Mouse (Mus musculus) frontal cortex, adult (tissue): ENCODE data around the gene Mettl17.
"Not testable (repeated sequence)": the region's sequence is repeated elsewhere in the genome, so short reads cannot be mapped to it uniquely, and the experiment has no call there.

Experiments
- ATAC-seq: cut with Nextera tagmentation; 2 replicates; pipeline ENCODE4 v1.9.2; 2017; ENCODE audit warnings: mild to moderate bottlenecking, moderate library complexity, mixed read lengths; ENCODE audit not compliant: low TSS enrichment

Gene Mettl17

GRCm38 (mm10) chr14:51884598-51885331 lies at the start of gene Mettl17:
Gene Mettl17, plus strand, starts transcription at chr14:51884842.
- peak; percentile 99 for ATAC-seq

DNA sequence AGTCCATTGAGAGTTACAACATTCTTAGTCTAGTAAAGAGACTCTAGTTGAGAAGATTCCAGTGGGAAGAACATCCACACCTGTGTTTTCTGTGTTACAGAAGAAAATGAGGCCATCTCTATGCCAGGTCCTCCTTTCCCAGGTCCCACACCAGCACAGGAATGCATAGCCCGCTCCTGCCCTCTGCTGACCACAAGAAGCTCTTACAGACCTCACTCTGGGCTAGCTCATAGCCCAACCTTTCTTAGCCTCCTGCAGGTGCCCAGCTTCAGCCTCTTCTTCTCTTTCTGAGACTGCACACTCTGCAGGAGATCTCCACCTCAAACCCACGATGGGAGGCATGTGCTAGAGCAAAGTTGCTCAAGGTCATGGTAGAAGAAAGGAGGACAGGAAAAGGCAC lies 46.2 kb upstream of the Mettl17 start:
- ATAC-seq: not testable (repeated sequence)

DNA sequence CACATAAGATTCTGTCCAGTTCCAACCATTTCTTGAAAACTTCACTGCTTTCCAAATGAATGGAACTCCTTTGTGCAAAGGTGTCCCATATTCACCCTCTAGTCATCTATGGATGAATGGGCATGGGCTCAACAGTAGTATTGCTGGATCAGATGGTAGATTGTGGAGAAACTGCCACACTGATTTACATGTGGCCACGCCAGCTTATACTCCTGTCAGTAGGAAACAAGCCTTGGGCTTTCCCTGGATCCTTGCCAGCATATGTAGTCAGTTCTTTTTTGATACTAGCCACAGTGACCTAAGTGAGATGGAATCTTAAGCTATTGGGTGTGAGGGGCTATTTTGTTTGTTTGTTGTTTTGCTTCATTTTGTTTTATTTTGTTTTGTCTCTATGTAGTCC lies 42.4 kb upstream of the Mettl17 start:
- no peak for ATAC-seq

- ATAC-seq: no peak
Measured at GRCm38 (mm10) chr14:51842781-51843180, 41.9 kb upstream of the Mettl17 start.

DNA sequence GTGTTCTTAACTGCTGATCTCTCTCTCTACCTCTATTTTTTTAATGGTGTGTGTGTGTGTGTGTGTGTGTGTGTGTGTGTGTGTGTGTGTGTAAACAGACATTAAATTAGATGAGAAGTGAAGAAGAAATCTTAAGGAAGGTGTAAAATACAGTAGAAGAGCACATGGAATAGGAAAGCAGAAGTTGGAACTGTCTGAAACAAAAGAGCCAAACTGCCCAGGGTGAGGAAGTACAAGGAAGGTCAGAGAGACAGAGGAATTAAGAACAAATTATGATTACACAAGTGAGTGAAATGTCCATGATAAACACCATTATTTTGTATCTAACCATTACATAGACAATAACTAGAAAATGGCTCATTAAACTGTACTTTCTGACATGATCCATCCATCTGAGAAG lies 40.8 kb upstream of the Mettl17 start:
- no peak for ATAC-seq

DNA sequence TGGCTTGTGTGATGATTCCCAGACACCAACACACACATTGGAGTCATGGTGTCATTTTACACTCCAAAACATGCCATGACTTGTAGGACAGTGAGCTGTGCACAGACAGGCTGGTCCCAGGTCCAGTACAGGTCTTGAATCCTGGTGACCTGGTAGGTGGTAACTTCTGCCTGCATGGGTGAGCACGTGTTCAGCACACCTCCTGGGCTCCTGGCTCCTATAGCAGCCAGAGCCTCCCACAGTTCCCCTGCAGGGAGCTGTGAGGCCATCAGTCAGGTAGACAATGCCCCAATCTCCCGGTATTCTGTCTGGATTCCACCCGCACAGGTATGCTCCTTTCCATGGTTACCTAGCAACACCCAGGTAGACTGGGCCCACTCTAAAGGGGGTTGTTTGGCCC lies 38.1 kb upstream of the Mettl17 start:
- ATAC-seq: no peak

GRCm38 (mm10) chr14:51851006-51851405 lies 33.6 kb upstream of the Mettl17 start:
- ATAC-seq: not testable (repeated sequence)

DNA sequence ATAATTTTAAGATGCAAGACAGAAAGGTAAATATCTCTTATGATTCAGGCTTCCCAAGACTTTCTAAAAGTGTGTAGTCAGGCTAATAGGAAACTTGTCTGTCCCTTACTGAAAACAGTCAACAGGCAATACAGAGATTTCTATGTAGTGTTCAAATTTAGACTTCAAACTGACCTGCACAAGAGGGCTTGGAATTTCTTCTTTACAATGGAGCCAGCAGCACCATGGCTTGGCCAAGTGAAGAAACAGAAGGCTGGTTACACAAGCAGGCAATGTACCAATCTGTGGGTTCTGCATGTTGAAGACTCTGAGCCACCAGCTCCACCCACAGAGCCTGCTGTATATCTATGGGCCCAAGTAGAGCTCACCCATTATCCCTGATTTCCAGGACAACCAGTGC lies 31.2 kb upstream of the Mettl17 start, which contains the start of gene Ear6:
Gene Ear6 (plus strand): TSS at position 301 of the 400 bp plus-strand sequence.
- no peak for ATAC-seq

DNA sequence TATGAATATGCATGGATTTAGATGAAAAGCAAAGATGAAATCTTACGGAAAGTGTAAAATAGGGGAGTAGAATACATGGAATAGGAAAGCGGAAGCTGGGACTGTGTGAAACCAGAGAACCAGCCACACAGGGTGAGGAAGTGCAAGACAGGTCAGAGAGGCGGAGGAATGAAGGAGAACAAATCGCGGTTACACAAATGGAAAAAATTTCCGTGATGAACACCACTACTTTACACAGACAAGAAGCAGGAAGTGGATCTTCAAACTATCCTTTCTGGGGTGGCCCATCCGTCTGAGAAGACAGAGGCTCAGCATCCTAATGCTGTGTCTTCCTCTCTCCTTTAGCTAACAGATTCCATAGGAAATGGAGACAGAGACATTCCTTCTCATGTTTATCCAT lies 29.4 kb upstream of the Mettl17 start:
- not testable (repeated sequence) for ATAC-seq

- ATAC-seq: peak; percentile 93
Measured at GRCm38 (mm10) chr14:51863603-51864002, 21.0 kb upstream of the Mettl17 start.

- no peak for ATAC-seq
Measured at GRCm38 (mm10) chr14:51870756-51871155, 13.9 kb upstream of the Mettl17 start.

- no peak for ATAC-seq
Measured at GRCm38 (mm10) chr14:51871741-51872140, 12.9 kb upstream of the Mettl17 start.

DNA sequence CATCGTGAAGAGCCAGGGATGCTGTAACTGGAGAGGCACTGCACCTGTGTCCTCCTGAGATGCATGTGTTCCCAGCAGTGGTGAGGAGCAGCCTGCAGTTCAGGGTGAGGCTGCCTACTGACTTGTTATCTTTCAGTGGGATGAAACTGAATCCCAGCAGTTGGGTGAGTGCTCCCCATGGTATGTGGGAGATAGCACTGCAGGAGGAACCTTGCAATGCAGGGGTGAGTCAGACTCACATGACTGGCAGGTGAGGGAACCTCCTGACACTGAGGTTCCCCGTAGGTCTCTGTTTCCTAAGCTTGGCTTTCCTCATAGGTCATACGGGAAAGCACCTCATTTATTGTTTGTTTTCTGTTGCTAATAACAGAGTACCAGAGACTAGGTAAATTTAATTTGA lies 7.1 kb upstream of the Mettl17 start:
- no peak for ATAC-seq

GRCm38 (mm10) chr14:51883527-51884030 lies 1.1 kb upstream of the Mettl17 start:
- peak; percentile 51 for ATAC-seq

DNA sequence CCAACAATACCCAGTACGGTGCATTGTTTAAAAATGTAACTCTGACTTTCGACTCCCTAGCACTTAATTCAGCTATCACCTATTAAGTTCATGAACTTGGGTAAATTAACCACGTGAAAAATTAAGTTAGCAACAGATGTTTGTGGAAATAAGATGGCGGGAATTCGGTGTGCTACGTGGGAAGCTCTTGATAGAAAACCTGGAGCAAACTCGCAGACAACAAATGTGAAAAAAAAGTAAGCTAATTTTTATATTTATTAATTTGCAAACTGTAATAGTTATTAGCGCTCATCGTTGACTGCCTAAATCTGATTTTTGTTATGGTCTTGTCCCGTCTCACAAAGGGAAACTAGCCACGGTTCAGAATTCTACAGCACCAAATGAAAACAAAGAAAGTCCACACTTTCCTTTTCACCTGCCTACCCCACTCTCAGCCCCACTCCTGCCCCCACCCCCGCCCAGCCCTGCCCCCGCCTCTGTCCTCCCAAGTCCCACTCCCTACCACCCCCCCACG lies 554 bp upstream of the Mettl17 start:
- ATAC-seq: no peak

GRCm38 (mm10) chr14:51886051-51886450 lies 1.4 kb downstream of the Mettl17 start:
- no peak for ATAC-seq

DNA sequence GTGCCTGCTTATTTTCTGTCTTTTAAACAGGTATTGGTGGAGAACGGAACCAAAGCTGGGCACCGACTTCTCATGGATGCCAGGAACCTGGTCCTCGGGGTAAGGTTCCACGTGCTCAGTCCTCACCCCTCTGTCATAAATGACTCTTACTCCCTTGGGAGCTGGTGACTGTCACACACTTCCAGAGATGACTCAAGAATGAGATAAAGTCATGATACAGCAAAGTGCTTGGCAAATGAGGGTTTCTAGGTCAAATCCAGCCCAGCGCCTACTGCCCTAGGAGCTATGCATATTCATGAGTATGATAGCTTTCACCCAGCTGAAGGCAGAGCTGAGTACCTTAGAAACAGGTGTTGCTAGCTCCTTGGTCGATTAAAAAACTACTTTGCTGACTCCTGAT lies 5.2 kb downstream of the Mettl17 start:
- no peak for ATAC-seq

DNA sequence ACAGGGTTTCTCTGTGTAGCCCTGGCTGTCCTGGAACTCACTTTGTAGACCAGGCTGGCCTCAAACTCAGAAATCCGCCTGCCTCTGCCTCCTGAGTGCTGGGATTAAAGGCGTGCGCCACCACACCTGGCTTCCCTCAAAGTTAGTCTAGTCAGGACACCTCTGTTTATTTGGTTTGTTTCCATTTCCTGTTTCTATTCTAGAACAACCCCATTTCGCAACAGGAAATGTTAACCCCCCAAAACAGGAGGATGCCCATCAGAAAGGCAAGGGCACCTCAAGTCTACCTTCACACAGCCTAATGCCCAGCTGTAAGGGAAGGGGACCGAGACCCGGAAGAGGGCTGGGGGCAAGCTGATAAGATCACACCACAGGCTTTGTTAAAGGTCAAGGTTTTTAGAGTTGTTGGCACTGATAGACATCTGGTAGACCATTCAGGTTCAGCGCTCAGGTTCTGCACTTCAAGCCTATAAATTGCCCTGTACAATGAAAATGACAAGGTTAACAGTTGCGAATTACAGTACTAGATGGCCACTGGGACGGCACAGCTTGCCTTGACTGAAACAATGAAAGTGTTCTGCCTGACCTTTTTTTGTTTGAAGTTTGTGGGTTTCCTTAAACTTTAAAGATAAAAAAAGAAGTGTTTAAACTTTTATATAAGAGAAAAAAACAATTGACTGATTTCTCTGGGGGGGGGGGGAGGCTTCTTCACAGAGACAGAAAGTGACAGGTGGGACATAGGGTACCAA lies 7.7 kb downstream of the Mettl17 start, which contains the start of gene Slc39a2:
Gene Slc39a2 (plus strand): TSS at position 699 of the 749 bp plus-strand sequence.
- no peak for ATAC-seq

- no peak for ATAC-seq
Measured at GRCm38 (mm10) chr14:51893094-51893794, 8.6 kb downstream of the Mettl17 start.

- no peak for ATAC-seq
Measured at GRCm38 (mm10) chr14:51893809-51894208, 9.2 kb downstream of the Mettl17 start.

- no peak for ATAC-seq
Measured at GRCm38 (mm10) chr14:51895071-51895470, 10.4 kb downstream of the Mettl17 start.

DNA sequence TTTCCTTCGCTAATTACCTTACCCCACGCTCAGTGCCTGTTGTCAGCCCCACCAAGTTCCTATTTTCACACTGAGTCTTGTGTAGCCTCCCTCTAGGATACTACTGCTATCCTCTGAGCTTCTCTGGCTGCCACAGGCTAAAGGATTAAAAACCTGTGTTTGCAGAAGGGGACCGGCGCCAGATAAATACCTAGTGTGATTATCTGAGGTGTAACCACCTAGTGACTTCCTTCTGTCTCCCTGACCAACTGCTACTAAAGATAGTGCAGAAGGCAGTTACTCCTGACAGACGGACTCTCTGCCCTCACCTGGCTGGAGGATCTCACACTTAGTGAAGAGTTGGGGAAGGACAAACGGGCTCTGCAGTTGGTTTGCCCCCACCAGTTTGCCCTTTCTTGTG lies 11.4 kb downstream of the Mettl17 start:
- ATAC-seq: no peak
